Mouse (Mus musculus) left cerebral cortex, adult 9 months (tissue): Measurements from ENCODE around the gene Gm20503.

Source experiments
- DNase-seq, 2 experiments: peaks; one replicate each; pipeline ENCODE4 v3.0.0; 2022; ENCODE audit warnings: low spot score in 2 of 2

The Gm20503 gene

DNA sequence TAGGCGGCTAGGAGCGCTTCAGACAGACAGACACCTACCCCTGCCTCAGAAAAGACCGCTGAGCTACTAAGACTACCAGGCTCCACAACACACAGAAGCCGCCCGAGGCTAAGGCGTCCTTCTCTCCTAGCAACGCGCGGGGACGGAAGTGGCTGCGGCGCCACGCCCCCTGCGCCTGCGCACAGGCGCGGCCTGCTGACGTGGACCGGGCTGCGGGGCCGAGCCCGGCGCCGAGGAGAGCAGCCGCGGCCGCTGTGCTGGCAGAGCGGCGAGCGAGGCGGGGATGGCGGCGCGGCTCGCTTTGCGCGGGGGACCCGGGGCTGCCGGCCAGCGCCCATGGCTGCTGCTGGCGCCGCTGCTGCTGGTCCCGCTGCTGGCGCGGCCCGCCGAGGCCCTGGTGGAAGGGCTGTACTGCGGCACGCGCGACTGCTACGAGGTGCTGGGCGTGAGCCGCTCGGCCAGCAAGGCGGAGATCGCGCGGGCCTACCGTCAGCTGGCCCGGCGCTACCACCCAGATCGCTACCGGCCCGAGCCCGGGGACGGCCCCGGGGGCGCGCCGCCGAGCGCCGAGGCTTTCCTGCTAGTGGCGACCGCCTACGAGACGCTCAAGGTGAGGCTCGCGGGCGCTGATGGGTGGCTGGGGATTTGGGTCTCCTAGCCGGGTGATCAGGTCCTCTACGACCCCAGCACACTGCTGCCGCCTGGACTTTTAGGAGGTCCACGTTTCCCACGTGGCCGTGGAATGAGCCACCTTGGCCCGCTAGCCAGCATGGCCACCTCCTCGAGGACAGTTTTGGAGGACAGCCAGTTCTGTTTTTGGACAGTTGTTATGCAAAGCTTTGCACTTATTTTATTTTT is at the start of gene Gm20503:
Gene Gm20503, plus strand, starts transcription at position 263 of the 858 bp plus-strand sequence.
- DNase-seq: peak; percentile 71 to 88

DNA sequence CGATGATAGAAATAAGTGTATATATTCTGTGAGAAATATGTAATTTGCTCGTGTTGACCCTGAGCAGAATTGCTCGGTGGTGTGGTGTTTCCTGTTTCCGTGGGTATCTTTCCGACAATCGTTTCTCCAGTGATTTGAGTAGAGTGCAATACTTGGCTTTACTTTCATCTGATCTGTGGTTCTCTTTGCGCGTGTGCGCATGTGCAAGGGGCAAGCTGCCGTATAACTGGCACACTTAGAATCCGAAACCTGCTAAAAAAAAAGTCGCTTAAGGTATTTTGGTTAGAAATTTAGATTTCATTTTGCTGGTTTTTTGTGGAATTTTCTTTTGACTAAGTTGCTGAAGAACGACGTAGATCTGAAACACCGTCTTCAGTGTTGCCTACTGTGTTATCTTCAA is 41.3 kb upstream of the Gm20503 start:
- DNase-seq: no peak

DNA sequence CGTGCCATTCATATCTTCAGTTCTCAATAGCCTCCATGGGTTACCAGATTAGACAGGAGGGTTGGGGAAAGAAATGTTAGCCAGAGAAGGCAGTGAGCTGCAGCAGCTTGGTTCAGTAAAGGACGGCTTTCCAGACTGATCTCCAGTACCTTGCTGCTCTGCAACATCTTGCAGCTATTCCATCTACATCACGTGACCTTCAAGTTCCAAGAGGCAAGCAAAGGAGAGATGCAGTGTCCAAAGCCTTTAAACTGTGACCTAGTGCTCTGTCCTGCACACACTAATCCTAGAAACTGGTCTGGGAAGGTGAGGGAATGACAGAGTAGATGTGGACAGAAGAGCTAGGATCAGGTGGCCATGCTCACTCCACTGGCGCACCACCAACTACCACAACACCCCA is 39.7 kb upstream of the Gm20503 start:
- DNase-seq: no peak

DNA sequence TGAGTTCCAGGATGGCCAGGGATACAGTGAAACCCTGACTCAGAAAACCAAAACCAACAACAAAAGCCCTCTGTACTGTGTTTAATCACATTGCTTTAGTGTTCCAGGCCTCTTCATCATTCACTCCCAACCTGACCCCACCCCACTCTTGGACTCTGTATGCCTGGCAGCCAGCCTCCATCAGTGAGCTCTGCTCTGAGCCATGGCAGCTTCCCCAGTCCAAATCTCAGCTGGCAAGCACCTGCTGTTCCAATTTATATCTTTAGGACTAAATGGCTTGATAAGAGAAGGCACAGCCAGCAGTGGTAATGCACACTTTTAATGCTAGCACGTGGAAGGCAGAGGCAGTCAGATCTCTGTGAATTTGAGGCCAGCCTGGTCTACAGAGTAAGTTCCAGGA is 37.9 kb upstream of the Gm20503 start:
- no peak for DNase-seq

DNA sequence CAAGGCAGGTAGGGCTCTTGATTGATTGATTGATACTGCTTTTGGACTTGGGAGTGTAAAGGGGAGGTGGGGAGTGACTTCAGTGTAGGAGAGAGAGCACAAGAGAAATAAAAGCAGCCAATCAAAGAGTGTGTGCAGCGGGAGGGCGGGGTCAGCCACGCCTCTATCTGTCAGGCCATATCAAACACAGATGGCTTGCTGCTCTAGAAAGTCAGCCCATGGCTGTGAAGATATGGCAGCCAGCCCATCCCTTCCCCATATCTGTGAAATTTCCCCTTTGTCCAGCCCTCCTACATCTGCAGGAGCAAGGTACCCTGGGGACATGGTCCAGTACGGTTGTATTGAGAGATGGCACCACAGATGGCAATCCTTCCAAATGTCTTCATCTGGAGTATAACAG is 32.3 kb upstream of the Gm20503 start:
- DNase-seq: no peak

DNA sequence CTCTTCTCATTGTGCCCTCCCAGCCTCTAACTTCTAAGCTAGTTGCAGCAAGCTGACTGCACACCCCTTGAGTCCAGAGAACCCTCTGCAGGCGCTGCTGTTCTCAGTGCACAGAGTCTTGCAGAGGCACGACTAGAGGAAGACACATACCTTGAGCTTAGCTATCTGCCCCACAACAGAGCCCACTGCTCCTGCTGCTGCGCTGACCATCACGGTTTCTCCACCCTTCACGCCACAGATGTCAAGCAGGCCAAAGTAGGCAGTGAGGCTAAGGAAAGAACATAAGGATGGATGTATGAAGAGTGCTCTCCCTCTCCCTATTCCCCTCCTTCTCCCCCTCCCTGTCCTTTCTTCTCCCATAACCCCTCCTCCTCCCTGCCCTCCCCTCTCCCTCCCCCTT is 27.3 kb upstream of the Gm20503 start:
- DNase-seq: no peak

DNA sequence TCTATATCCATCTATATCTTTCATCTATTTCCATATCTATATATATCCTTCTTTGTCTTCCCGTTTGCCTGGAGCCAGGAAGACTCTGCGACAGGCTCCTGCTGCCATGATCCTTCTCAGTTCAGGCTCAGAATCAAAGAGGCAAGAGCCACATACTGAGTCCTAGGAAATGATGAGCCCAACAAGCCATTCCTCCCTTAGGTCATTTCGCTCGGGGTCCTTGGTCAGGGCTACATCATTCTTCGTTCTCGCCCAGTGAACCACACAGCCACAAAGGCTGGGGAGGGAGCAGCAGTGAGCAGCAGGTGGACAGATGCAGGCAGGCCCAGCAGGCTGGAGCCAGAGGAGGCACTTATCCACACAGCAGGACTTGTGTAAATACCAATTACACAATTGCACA is 21.6 kb upstream of the Gm20503 start:
- no peak for DNase-seq

DNA sequence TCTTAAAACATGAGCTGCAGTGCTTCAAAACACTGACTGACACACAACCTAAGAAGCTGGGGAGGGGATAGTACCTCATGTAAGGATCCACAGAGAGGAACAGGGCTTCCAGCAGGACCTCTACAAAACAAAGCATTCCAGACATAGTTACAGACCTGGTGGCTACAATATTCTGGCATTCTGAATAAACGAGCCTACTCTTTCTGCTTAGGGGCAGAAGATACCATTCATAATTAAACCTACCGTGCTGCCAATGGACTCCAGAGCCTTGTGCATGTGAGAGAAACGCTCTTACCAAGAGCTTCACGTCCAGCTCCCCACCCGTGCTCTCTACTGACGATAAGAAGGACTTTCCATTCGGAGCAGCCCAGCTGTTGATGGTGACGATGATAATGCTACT is 20.2 kb upstream of the Gm20503 start:
- DNase-seq: no peak

DNA sequence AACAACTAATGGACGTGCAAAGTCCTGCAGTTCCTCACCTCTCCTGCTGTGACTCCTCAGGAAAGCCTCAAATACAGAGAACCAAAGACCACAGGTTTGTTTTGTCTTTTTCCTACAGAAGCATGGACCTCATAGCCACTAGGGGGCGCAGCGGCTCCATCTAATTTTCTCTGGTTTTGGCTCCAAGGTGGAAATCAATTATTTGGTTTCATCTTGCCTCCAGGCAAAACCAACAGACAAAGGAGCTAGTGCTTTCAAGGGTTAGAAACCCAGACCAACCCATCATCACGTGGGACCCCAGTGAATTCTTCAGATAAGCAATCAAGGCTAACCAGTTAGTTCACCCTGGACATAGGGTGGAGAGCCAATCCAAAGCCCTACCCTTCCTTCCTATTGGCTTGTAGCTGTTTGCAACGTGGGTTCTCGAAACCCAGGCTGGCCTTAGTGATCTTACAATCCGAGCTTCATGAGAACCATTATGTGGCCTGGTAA is 17.8 kb upstream of the Gm20503 start:
- DNase-seq: peak in 1 of 2 experiments; percentile 80

DNA sequence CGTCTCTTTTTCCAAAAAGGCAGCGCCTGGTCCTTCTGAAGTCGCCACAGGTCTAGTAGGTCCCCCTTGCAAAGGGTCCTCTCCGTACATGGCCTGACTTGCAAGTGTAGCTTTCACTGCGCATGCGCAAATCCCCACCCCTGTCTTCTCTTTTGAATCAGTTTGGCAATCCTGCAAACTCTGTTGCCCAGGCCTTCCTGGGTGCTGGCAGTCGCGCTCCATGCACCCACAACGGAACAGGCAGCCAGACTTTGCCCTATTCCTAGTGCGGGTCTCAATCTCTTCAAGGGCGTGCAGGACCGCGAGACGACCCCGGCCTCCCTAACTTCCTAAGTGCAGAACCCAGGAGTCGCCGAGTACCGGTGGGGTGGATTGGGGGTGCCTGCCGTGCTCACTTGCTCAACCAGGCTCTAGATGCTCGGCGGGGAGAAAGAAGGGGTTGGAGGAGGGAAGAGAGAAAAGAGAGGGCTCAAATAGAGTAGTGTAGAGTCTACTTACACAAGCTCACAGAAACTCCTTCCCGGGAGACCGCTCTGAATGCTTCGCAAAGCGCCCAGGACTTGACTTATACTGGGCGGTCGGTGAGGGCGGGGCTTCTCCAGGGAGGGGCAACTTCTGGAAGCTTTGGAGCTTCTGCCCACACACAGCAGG is 16.3 kb upstream of the Gm20503 start, which contains the start of gene Ptgr1:
Gene Ptgr1, minus strand, starts transcription at position 580 of the 651 bp plus-strand sequence.
- peak in 1 of 2 experiments; percentile 73 for DNase-seq

DNA sequence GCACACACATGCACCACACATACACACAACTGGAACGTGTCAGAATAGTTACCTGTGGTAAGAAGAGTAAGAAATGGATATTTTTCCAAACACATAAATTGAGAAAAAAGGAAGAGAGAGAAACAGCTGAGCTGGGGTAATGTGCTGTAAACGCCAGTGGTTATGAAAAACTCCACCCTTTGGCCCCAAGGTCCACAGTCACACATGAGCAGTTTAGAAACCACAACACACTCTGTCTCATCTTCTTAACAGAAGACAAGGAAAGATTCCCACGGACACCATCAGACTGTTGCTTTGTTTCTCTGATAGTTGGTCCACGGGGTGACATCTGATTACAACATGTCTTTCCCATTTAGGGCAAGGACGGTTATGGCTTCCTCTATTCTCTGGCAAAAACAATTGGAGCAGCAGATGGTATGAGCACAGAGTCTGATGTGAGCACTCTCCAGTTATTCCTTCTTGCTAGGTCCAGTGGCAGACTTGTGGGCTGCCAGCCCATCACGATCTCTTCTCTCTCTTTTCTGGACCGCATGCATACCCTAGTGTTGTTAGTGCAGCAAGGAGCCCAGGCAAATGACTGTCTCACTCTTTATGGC is 13.6 kb upstream of the Gm20503 start:
- DNase-seq: no peak

DNA sequence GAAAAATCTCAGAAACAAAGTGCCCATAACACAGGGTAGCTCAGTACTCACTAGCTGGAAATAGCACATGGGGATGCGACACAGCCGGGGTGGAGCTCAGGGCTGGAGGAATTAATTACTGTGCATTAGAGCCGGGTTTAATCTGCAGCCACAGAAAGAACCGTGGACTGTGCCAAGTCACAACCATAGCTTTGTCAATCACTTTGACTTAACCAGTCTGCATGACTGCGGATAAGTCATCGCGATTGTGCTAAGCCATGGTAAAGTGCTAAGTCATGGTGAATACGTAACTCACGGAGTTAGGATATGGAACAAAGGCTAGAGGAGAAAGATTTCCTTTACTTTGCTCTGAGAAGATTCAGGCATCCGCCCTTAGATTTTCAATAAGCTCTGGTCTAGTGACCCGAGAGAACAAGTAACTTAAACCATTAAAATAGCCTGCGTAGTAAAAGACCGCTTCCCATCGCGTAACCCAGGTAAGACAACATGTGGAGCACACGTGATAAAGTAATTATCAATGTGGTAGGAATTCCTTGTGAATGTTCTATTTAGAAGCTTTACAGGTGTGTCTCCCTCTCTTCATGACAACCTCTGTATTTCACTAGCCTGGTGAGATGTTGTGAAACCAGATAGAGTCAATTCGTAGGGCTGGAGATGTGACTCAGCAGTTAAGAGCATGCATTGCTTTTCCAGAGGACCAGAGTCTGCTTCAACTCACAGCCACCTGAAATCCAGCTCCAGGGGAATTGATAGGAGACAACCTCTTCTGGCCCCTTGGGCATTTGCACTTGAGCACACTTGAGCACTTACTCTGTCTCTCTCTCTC is 12.2 kb upstream of the Gm20503 start:
- DNase-seq: no peak

DNA sequence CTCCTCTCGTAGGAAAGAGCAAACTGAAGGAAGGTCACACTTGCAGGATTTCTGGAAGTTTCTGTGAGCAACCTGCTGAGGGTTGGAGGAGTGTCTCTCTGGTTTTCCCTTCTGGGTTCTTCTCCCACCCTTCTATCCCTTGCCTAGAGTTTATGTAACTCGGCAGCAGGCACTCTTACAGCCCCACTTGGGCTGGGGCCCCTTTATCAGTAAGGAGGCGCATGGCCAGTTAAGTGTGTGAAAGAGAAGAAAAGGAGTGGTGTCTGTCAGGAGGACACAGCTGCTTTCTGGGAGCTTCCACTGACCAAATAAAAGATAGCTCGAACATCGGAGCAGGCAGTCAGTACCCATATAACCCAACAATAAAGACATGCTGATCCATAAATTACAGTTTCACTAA is 10.8 kb upstream of the Gm20503 start:
- no peak for DNase-seq

DNA sequence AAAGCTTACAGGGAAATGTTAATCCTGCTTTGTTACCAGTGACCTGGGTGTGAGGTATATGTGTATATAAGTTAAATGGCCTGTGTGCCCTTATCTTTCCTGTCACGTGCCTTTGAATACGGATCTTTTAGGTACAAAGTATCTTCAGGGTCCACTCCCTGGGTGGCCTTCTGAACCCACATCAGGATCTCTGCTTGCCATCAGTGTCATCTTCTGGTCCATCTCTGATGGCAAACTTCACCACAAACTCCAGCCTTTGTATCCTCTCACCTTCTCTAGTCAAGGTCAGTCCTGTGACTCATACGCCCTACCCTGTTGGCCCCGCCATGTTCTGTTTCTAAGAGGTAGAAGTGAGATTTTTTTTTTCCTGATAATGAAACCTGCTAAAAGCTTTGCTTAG is 8.2 kb upstream of the Gm20503 start, which contains the start of gene Dnajc25:
Gene Dnajc25, plus strand, starts transcription at position 301 of the 400 bp plus-strand sequence.
- DNase-seq: no peak

DNA sequence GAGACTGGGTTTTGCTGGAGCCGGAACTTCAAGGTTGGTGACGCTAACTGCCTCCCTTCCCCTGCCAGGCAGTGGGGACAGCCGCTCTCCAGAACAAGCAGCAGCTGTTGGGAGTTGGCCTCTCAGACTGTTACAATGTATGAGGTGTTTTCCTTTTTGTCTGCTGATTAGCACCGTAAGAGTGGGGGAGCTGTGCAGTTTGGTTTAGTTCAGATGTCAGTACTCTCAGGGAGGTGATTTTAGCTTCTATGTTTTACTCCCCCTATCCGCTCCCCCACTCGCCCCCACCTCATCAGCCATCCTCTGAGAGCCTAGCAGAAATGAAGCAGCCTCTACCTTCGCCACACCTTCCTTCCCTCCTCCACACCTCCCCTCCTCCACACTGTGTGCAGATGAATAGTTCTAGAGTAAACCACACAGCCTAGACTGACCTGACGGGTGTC is 7.7 kb upstream of the Gm20503 start:
- DNase-seq: no peak

DNA sequence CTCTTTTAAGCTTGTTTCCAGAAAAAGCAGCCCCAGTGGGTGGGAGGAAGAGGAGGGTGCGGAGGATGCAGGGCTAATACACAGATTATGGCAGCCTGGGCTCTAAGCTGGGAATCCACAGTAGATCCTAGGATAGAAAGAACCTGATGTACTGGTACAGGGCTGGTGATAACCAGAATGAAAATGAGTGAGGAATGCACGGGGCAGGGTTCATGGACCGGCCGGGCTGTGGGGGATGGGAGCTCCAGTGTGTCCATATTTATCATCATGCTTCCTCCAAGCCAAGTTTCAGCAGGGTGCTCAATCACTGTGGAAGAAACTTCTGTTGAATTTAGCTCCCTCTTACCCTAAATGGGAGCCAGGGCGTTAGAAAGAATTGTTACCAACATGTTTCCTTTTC is 5.9 kb upstream of the Gm20503 start:
- no peak for DNase-seq

DNA sequence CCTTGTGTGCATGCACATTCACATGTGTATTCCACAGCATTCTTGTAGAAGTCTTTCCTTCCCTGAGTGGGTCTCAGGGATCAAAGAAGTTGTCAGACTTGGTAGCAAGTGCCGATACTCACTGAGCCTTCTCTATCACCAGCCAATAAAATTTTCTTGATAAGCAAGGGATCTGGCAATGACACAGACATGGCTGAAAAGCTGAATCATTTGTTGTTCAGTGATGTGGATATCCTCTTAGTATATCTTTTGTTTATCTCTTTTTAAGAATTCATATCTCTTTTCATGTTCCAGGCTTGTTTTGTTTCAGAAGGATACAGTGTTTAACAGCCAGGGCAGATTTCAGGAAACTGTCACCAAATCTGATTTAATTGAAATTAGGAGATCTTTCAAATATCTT is 4.3 kb upstream of the Gm20503 start:
- DNase-seq: no peak

DNA sequence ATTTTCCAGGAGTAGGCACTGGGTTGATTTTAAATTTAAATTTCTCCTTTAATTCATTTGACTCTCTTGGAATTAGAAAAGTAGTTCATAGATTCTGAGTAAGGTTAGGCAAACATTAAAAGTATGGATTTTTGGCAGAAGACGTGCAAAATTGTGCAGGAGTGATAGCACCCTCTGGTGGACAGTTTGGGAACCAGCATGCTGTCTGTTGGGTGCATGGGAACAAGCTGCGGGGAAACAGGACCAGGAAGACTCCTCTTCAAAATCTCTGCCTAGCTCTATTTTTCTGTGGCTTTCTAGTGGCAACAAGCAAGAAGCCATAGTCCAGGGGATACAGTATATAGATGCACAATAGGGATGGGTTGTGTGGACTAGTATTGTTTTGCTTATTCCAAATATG is 3.3 kb upstream of the Gm20503 start:
- peak in 1 of 2 experiments; percentile 85 for DNase-seq

DNA sequence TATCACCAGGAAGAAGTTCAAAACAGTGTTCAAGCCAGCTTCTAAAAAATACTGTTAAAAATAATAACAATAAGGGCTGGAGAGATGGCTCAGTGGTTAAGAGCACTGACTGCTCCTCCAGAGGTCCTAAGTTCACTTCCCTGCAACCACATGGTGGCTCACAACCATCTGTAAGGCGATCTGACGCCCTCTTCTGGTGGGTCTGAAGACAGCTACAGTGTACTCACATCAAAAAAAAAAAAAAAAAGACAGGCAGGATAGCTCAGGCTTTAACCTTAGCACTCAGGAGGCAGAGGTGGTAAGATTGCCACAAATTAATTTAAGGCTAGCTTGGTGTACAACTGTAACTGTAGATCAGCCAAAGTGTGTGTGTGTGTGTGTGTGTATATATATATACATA is 2.4 kb upstream of the Gm20503 start:
- no peak for DNase-seq

DNA sequence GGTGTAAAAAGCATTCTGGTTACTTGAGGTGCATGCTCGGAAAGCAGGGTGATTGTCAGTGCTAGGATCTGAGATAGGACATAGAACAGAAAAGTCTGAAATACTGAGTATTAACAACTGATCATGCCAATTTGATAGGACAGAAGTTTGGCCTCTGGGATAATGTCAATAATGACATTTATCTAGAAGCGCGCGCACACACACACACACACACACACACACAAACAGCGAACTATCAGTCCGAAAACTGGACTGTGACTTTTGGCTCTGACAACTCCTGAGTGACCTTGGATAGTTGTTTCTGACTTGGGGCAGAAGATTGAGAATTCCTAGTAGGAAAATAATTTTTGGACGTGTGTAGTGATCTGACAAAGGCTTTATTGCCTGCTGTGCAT is 793 bp downstream of the Gm20503 start:
- DNase-seq: no peak

DNA sequence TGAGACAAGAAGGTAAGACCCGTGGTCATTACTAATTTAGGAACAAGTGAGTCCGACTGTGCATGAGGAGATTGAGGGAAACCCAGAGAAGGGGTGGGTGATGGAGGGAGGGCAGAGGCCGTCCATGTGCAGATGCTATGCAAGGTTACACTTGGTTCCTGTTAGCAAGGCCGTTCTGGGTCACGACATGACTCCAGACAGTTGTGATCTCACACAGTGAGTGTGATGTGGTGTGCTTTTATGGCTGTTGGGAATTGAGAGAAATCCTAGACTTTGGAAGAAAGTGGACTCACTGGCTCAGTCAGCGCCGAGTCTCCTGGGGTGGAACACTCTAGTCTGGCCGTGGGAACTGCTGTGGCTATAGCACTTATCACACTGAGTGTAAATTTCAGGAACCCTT is 3.2 kb downstream of the Gm20503 start:
- DNase-seq: no peak

DNA sequence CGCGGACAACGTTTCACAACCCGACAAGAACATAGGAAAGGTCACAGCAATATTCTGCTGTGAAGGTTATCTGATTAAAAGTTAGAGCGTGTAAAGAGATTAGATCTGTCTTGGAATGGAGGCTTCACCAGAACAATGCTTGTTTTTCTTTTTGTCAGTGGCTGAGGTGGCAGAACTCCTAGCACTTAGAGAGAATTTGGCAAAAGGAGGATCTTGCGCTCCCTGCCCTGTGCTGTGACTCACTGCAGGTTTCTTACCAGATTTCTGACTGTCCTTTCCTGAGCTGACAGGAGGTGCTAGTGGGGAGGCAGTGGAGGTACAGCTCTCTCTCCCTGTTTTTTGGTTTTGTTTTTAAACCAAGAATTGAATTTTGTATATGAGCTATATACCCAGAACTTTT is 4.0 kb downstream of the Gm20503 start:
- DNase-seq: no peak
